Mouse (Mus musculus) liver, embryonic 15.5 days (tissue): ENCODE data around the gene Atp8a1. TPM values are rescaled to one million over a fixed set of nuclear protein-coding genes. Genes with fewer than 3 reads are reported as not detected.

ENCODE experiments used
- ATAC-seq: fragments of 200-750 bp; cut with Nextera tagmentation; 2 replicates; pipeline ENCODE4 v1.8.0; 2017; ENCODE audit warnings: moderate number of reproducible peaks, mild to moderate bottlenecking, moderate library complexity; ENCODE audit not compliant: insufficient read depth
- H3K27ac ChIP-seq: fragments of 300-500 bp; sonication (generic); replicated peaks from 2 replicates; pipeline ENCODE4 v1.5.1; 2015; ENCODE audit warnings: mild to moderate bottlenecking, inconsistent platforms
- H3K27me3 ChIP-seq: fragments of 300-500 bp; sonication (generic); 2 replicates; pipeline ENCODE4 v1.6.1; 2015; ENCODE audit warnings: mild to moderate bottlenecking, inconsistent platforms
- H3K36me3 ChIP-seq: fragments of 300-500 bp; sonication (generic); replicated peaks from 2 replicates; pipeline ENCODE4 v1.6.1; 2015; ENCODE audit warnings: moderate library complexity, mild to moderate bottlenecking, inconsistent platforms
- H3K4me1 ChIP-seq: fragments of 300-500 bp; sonication (generic); replicated peaks from 2 replicates; pipeline ENCODE4 v1.6.1; 2015; ENCODE audit warnings: inconsistent platforms
- H3K4me2 ChIP-seq: fragments of 300-500 bp; sonication (generic); 2 replicates; pipeline ENCODE4 v1.6.1; 2015; ENCODE audit warnings: moderate library complexity, mild to moderate bottlenecking, inconsistent platforms
- H3K4me3 ChIP-seq: fragments of 300-500 bp; sonication (generic); replicated peaks from 2 replicates; pipeline ENCODE4 v1.5.1; 2015; ENCODE audit warnings: mild to moderate bottlenecking, inconsistent platforms
- H3K9ac ChIP-seq: fragments of 300-500 bp; sonication (generic); 2 replicates; pipeline ENCODE4 v1.6.1; 2015; ENCODE audit warnings: moderate library complexity, mild to moderate bottlenecking, inconsistent platforms
- H3K9me3 ChIP-seq: fragments of 300-500 bp; sonication (generic); replicated peaks from 2 replicates; pipeline ENCODE4 v1.6.1; 2016; ENCODE audit warnings: inconsistent platforms
- WGBS: fragments of 180-500 bp; shearing (Covaris S2); methylation state at CpG from one replicate; pipeline ENCODE4 v1.1.7; 2015; ENCODE audit warnings: mixed read lengths; ENCODE audit not compliant: insufficient replicate concordance; 5-methylcytosine and 5-hydroxymethylcytosine counted together
- microRNA-seq: library from miRNA; unstranded; fragments of <30 nt; microRNA quantifications from one replicate; pipeline ENCODE4, GENCODE M21; 2016
- polyA plus RNA-seq: library from polyadenylated mRNA; unstranded; fragments of >200 nt; fragmentation: Nextera tagmentation; extraction: Ambion mirVana; gene quantifications from 2 replicates; pipeline ENCODE4 v1.2.1, GENCODE M21; 2015

Gene Atp8a1
- polyA plus RNA-seq, 1 experiment from 2014 or later = 40.5 TPM

DNA sequence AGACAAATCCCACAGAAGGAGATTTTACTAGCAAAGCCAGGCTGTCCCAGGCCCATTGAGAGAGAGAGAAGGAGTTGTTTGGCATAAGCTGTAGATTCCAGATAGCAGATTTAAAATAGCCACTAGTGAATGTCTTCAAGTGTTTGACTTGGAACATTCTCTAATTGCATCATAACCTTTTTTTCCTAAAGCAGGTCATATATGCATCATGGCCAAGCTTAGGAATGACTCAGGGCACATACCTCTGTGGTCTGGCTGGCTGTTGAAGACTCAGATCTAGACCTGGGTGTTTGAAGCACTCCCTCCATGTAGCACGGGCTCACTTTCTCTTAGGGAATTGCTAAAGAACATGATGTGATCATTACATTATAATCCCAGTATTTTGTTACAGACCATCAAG is 252.2 kb downstream of the Atp8a1 start:
- no peaks in the 10 kb centered on the region for H3K27me3 ChIP-seq
- no peaks in the 10 kb centered on the region for H3K9me3 ChIP-seq
- no peak overlapping the region for H3K4me2 ChIP-seq
- ATAC-seq = no peak
- H3K4me1 ChIP-seq = no peaks in the 10 kb centered on the region
- no peak overlapping the region for H3K4me3 ChIP-seq
- no peaks in the 10 kb centered on the region for H3K36me3 ChIP-seq
- WGBS = 43% methylated on average over 1 of the region's 1 CpGs
- H3K9ac ChIP-seq = no peak overlapping the region
- H3K27ac ChIP-seq = no peak overlapping the region

- no peak overlapping the region for H3K4me3 ChIP-seq
- 37% methylated on average over 6 of the region's 6 CpGs for WGBS
- no peaks in the 10 kb centered on the region for H3K27me3 ChIP-seq
- no peaks in the 10 kb centered on the region for H3K4me1 ChIP-seq
- no peaks in the 10 kb centered on the region for H3K9me3 ChIP-seq
- H3K36me3 ChIP-seq = no peaks in the 10 kb centered on the region
- H3K9ac ChIP-seq = no peak overlapping the region
- H3K27ac ChIP-seq = no peak overlapping the region
- no peak overlapping the region for H3K4me2 ChIP-seq
- ATAC-seq = no peak
Observed at GRCm38 (mm10) chr5:67579725-67580633, 267.3 kb downstream of the Atp8a1 start.

GRCm38 (mm10) chr5:67575705-67576104 is 271.5 kb downstream of the Atp8a1 start:
- Histone ChIP-seq H3K36me3 (no peaks in the 10 kb centered on the region), H3K4me2 (no peak overlapping the region), H3K4me3 (no peak overlapping the region), H3K9me3 (no peaks in the 10 kb centered on the region), H3K27me3 (no peaks in the 10 kb centered on the region), H3K27ac (no peak overlapping the region), H3K4me1 (no peaks in the 10 kb centered on the region), H3K9ac (no peak overlapping the region)
- 65% methylated on average over 2 of the region's 2 CpGs for WGBS
- ATAC-seq = no peak

DNA sequence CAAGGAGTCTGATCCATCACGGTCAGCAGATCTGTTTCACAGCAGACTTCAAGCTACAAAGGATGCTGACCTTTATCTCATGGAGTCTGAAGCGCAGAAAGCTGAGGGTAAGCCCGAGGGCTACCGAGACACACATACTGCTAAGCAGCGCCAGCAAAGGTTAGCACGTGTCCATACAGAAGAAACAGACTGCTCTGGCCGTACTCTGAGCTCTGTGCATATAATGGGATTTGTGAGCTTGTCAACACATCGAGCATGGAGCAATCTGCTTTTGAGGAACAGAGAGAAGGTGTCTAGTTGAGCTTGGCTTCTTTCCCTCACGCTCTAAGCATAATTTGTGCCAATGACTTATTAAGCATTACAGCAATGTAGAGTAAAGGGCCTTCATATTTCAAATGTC is 273.2 kb downstream of the Atp8a1 start:
- H3K27ac ChIP-seq = no peak overlapping the region
- no peak for ATAC-seq
- H3K36me3 ChIP-seq = no peaks in the 10 kb centered on the region
- no peak overlapping the region for H3K4me2 ChIP-seq
- H3K4me1 ChIP-seq = no peaks in the 10 kb centered on the region
- no peaks in the 10 kb centered on the region for H3K9me3 ChIP-seq
- no peak overlapping the region for H3K4me3 ChIP-seq
- no peaks in the 10 kb centered on the region for H3K27me3 ChIP-seq
- no peak overlapping the region for H3K9ac ChIP-seq
- WGBS = 62% methylated on average over 9 of the region's 9 CpGs

DNA sequence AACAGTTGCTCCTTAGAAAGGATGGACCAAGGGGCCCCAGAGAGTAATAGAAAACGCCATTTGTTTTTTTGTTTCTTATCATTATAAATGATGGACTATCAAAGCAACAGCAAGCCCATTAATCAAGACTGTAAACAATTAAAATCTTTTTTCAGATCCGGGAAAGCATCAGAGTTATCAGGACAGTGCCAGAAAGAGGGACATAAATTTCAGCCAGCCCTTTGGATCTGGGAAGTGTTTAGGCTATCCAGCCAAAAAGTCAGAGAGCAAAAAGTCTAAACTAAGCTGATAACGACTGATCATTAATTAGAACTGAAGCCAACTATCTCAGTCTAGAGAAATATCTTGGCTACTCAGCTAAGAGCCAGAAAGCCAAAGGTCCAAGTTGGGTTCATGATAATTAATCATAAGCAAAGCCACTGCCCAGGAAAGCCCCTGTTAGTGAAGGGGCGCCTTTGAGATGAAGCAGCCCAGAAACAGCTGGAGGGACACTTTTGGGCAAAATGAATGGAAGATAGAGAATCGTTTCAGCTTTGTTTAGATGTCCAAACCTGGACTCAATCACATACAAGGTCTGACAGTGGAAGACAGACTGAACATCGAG is 274.6 kb downstream of the Atp8a1 start:
- Histone ChIP-seq H3K4me2 (no peak overlapping the region), H3K36me3 (no peaks in the 10 kb centered on the region), H3K4me1 (no peaks in the 10 kb centered on the region), H3K9ac (no peak overlapping the region), H3K27me3 (no peaks in the 10 kb centered on the region), H3K27ac (no peak overlapping the region), H3K9me3 (no peaks in the 10 kb centered on the region), H3K4me3 (no peak overlapping the region)
- WGBS = 43% methylated on average over 6 of the region's 6 CpGs
- no peak for ATAC-seq

Small RNA genes lying within 50 kb of the gene (microRNA-seq; reads per million reads assigned to microRNA genes)
- gene Gm23617 = not detected

Other genes with a start within 250 kb of the Atp8a1 start
- 0.56 and 0.66 TPM in 2 replicates for gene Shisa3, start 239.6 kb downstream of the Atp8a1 start, polyA plus RNA-seq
- gene Gm5108, start 94.2 kb upstream of the Atp8a1 start, polyA plus RNA-seq = not detected in 2 replicates
- gene Gm21905, start 99.0 kb upstream of the Atp8a1 start, polyA plus RNA-seq = not detected in 2 replicates
- gene Grxcr1, start 184.4 kb upstream of the Atp8a1 start, polyA plus RNA-seq = not detected in 2 replicates